Comparison of ENCODE assay signal across 24 mouse cellular contexts in genomic region chr9:49407028-49407427, GRCm38 (mm10). TPM values are rescaled to one million over a fixed set of nuclear protein-coding genes. Genes with fewer than 3 reads are reported as not detected.
A peak's percentile ranks its signal among the peaks of the same experiment; 100 is the strongest.
DNase-seq lines count a peak whose midpoint lies in the region; ATAC-seq and TF ChIP-seq lines count a peak whose summit lies in the region.
"Had no signal": no experiment of that assay in that cellular context is flagged by ENCODE, and none has a peak within 500 bp of the region (broad histone marks: within the 10 kb centered on the region; RNA-seq: fewer than 3 reads in every experiment).

No protein-coding gene starts in this region.

- no peak overlapping the region for H3K4me3 ChIP-seq in midbrain, postnatal 0 days (ENCODE audit: low read depth, low read length)
- H3K4me3 ChIP-seq: embryonic facial prominence, embryonic 12.5 days; forebrain, embryonic 12.5 days; heart, adult 2 months; heart, embryonic 15.5 days; hindbrain, embryonic 13.5 days had no signal

- no peak overlapping the region for H3K27ac ChIP-seq in midbrain, postnatal 0 days (ENCODE audit: low read depth, low read length)
- H3K27ac ChIP-seq: embryonic facial prominence, embryonic 12.5 days; forebrain, embryonic 12.5 days; heart, adult 2 months; heart, embryonic 15.5 days; hindbrain, embryonic 13.5 days; hindbrain, postnatal 0 days had no signal

- ATAC-seq in midbrain, postnatal 0 days (ENCODE audit: low FRiP score): no peak
- ATAC-seq in erythroid progenitor cell, adult 5-6 weeks (replicated peaks; ENCODE audit: low FRiP score, poor library complexity, severe bottlenecking): no peak
- ATAC-seq: forebrain, embryonic 16.5 days; hindbrain, postnatal 0 days had no signal

- H3K4me1 ChIP-seq in midbrain, postnatal 0 days (ENCODE audit: insufficient read depth, low read length): no peaks in the 10 kb centered on the region
- H3K4me1 ChIP-seq: embryonic facial prominence, embryonic 12.5 days; heart, embryonic 15.5 days; hindbrain, embryonic 13.5 days had no signal

- no peaks in the 10 kb centered on the region for H3K9me3 ChIP-seq in midbrain, postnatal 0 days (ENCODE audit: low read length)
- H3K9me3 ChIP-seq: embryonic facial prominence, embryonic 12.5 days; forebrain, embryonic 12.5 days; heart, embryonic 15.5 days; hindbrain, embryonic 13.5 days had no signal

- WGBS in midbrain, postnatal 0 days: 86% methylated on average over 5 of the region's 5 CpGs

- H3K27me3 ChIP-seq in midbrain, postnatal 0 days (ENCODE audit: insufficient read depth, low read length): no peaks in the 10 kb centered on the region
- H3K27me3 ChIP-seq: embryonic facial prominence, embryonic 12.5 days; forebrain, embryonic 12.5 days; heart, embryonic 15.5 days had no signal

- no peak overlapping the region for H3K4me2 ChIP-seq in midbrain, postnatal 0 days (ENCODE audit: low read depth, low read length, poor library complexity, severe bottlenecking)
- H3K4me2 ChIP-seq: embryonic facial prominence, embryonic 12.5 days; forebrain, embryonic 12.5 days; heart, embryonic 11.5 days; heart, embryonic 15.5 days; hindbrain, embryonic 13.5 days had no signal

- peak; percentile 17 for DNase-seq in Muller cell, postnatal 12 days (ENCODE audit: inconsistent ontology term)
- peak; percentile 28 for DNase-seq in cerebellum, adult 11 months
- DNase-seq in cerebellum, adult 8-10 months: peak; percentile 24
- DNase-seq in cerebellum, postnatal 14 days: peak; percentile 42 to 45
- DNase-seq in midbrain, postnatal 0 days (ENCODE audit: low spot score): no peak
- DNase-seq in spleen, postnatal 36 days (ENCODE audit: low spot score in 2 of 2): no peak
- DNase-seq: adrenal gland, adult 2 months; adrenal gland, postnatal 25 days; gastrocnemius, postnatal 10 days; heart, adult 2 months; heart, postnatal 14 days; kidney, adult 11 months had no signal

- H3K36me3 ChIP-seq in midbrain, postnatal 0 days (ENCODE audit: insufficient read depth, low read length): no peaks in the 10 kb centered on the region
- H3K36me3 ChIP-seq: embryonic facial prominence, embryonic 12.5 days; forebrain, embryonic 12.5 days; heart, embryonic 15.5 days; hindbrain, embryonic 13.5 days had no signal

- H3K9ac ChIP-seq in midbrain, postnatal 0 days (replicated peaks; ENCODE audit: low read length, poor library complexity, severe bottlenecking): no peak overlapping the region
- H3K9ac ChIP-seq: embryonic facial prominence, embryonic 12.5 days; forebrain, embryonic 12.5 days; heart, embryonic 15.5 days; hindbrain, embryonic 13.5 days had no signal

- no peak for TF ChIP-seq CTCF in midbrain, postnatal 0 days (IDR thresholded peaks at IDR 0.05)

RNA-seq across cellular contexts. Expression of gene Ankk1, which starts 19.8 kb away (rescaled TPM):
- total RNA-seq in midbrain, postnatal 0 days (2014; rRNA removed): not detected in 2 replicates
- not detected in 2 replicates for polyA plus RNA-seq in midbrain, postnatal 0 days (2015; fragmentation: Nextera tagmentation; extraction: Ambion mirVana)
- total RNA-seq in erythroid progenitor cell, adult 5-6 weeks (2015; ENCODE audit: low replicate concordance): not detected in 2 replicates
- not detected in 2 replicates for total RNA-seq in erythroid progenitor cell, adult 5-6 weeks (2017; ENCODE audit: low replicate concordance)
- total RNA-seq: adrenal gland, adult 2 months; adrenal gland, postnatal 25 days; common myeloid progenitor, adult 5-6 weeks; gastrocnemius, postnatal 10 days; heart, adult 2 months; heart, postnatal 14 days; hematopoietic stem cell, adult 5-6 weeks had no signal
- polyA plus RNA-seq: embryonic facial prominence, embryonic 12.5 days; forebrain, embryonic 12.5 days; forebrain, embryonic 16.5 days; frontal cortex, adult 2 months; heart, adult 2 months; heart, embryonic 11.5 days; heart, embryonic 15.5 days; hindbrain, embryonic 13.5 days; hindbrain, postnatal 0 days; intestine, embryonic 14.5 days had no signal

Comparison
In these comparisons a context has a peak if more than half of its experiments do, and no peak if none do; other contexts are left out.
1. DNase-seq: peak in Muller cell, postnatal 12 days (single experiment), cerebellum, adult 11 months (single experiment), cerebellum, adult 8-10 months (single experiment) and cerebellum, postnatal 14 days (2 of 2); none in midbrain, postnatal 0 days (single experiment) and spleen, postnatal 36 days (0 of 2).